Mouse (Mus musculus): Measurements from ENCODE around the gene Sema4d. TPM values are rescaled to one million over a fixed set of nuclear protein-coding genes. Genes with fewer than 3 reads are reported as not detected.

Gene Sema4d
- polyA plus RNA-seq, 1 experiment from 2014 or later = 10.8 TPM

DNA sequence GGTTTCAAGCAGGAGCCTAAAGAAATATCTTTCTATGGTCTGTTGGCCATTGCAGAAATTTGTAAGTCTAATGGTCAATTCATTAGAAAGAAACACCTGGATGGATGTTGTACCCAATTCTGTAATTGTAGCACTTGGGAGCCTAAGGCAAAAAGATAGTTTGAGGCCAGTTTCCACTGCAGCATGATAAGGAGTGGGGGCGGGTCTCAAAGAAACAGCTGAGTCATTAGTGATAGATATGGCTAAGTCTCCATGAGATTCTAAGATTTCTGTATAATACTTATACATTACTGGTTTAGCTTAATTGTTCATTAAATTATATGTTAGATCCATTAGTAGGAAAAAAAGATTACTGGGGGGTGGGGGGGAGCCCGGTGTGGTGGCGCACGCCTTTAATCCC is 145.3 kb downstream of the Sema4d start:
- Histone ChIP-seq H3K27ac (peak overlapping the region; percentile 91), H3K4me2 (peak overlapping the region; percentile 84), H3K4me3 (peak overlapping the region; percentile 92), H3K27me3 (replicated peaks) (no peaks in the 10 kb centered on the region), H3K9me3 (replicated peaks) (no peaks in the 10 kb centered on the region), H3K9ac (peak overlapping the region; percentile 99), H3K36me3 (peaks cover 43% of the 10 kb centered on the region), H3K4me1 (peaks cover 60% of the 10 kb centered on the region)
- no peak for ATAC-seq
- 48% methylated on average over 4 of the region's 4 CpGs for WGBS (ENCODE audit: insufficient replicate concordance)

DNA sequence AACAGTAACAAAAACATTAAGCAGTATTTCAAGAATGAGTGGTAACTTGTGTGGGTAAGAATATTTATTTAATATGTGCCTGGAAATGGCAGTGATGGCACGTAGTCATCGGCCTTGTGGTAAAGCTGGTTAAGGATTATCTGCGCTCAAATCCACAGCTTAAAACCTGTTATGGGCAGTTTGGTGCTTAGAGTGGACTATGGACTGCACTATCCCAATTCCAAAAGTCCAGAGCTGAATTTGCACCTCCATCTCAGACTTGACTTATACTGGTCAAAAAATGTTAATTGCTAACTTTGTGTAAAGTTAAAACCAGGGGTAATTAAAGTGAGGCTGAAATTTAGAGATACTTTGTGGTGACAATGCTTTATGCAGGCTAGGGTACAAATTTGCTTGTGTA is 145.8 kb downstream of the Sema4d start:
- ATAC-seq = no peak
- Histone ChIP-seq H3K4me2 (peak overlapping the region; percentile 84), H3K4me3 (peak overlapping the region; percentile 92), H3K36me3 (peaks cover 39% of the 10 kb centered on the region), H3K9ac (peak overlapping the region; percentile 99), H3K4me1 (peaks cover 59% of the 10 kb centered on the region), H3K9me3 (replicated peaks) (no peaks in the 10 kb centered on the region), H3K27me3 (replicated peaks) (no peaks in the 10 kb centered on the region), H3K27ac (peak overlapping the region; percentile 91)
- 22% methylated on average over 3 of the region's 3 CpGs for WGBS (ENCODE audit: insufficient replicate concordance)

GRCm38 (mm10) chr13:51646362-51647027 is 147.1 kb downstream of the Sema4d start:
- Histone ChIP-seq H3K4me1 (peaks cover 58% of the 10 kb centered on the region), H3K4me2 (peak overlapping the region; percentile 84), H3K27me3 (replicated peaks) (no peaks in the 10 kb centered on the region), H3K36me3 (peaks cover 33% of the 10 kb centered on the region), H3K27ac (peak overlapping the region; percentile 95), H3K9me3 (replicated peaks) (no peaks in the 10 kb centered on the region), H3K9ac (peak overlapping the region; percentile 99), H3K4me3 (peak overlapping the region; percentile 92)
- 7% methylated on average over 3 of the region's 3 CpGs for WGBS (ENCODE audit: insufficient replicate concordance)
- ATAC-seq = no peak

DNA sequence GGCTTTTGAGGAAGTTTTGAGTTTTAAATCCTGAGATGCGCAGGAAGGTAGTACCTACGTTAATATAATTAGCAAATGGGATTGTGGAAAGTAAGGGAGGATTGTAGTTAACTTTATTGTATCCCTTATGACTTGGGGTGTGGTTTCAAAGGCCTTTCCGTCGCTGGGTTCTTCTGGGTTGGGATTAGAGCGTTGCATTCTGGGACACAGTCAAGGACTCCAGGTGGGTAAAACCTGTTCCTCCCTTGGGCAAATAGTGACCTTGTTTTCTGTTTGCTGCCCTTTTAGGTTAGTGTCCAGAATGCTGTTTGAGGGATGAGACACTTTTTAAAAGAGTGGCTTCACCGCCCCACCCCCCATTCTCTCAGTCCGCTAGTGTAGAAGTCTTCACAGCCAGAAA is 147.7 kb downstream of the Sema4d start:
- 0% methylated on average over 7 of the region's 7 CpGs for WGBS (ENCODE audit: insufficient replicate concordance)
- peak overlapping the region; percentile 92 for H3K4me3 ChIP-seq
- no peaks in the 10 kb centered on the region for H3K27me3 ChIP-seq (replicated peaks)
- H3K27ac ChIP-seq = peak overlapping the region; percentile 95
- H3K9me3 ChIP-seq (replicated peaks) = no peaks in the 10 kb centered on the region
- ATAC-seq = no peak
- H3K4me1 ChIP-seq = peaks cover 52% of the 10 kb centered on the region
- H3K9ac ChIP-seq = peak overlapping the region; percentile 99
- H3K4me2 ChIP-seq = peak overlapping the region; percentile 84
- H3K36me3 ChIP-seq = peaks cover 26% of the 10 kb centered on the region

GRCm38 (mm10) chr13:51644829-51645789 is 148.4 kb downstream of the Sema4d start, which contains the start of gene Cks2:
TSS of gene Cks2 (plus strand) at chr13:51645232.
- peak within 1 kb of the TSS; percentile 99 for H3K9ac ChIP-seq
- H3K4me2 ChIP-seq = peak within 1 kb of the TSS; percentile 84
- H3K4me1 ChIP-seq = peaks cover 49% of the 10 kb centered on the region
- H3K9me3 ChIP-seq (replicated peaks) = no peaks in the 10 kb centered on the region
- peak; percentile 93 for ATAC-seq
- H3K27me3 ChIP-seq (replicated peaks) = no peaks in the 10 kb centered on the region
- 1% methylated on average over 83 of the region's 83 CpGs for WGBS (ENCODE audit: insufficient replicate concordance)
- peak within 1 kb of the TSS; percentile 95 for H3K27ac ChIP-seq
- H3K36me3 ChIP-seq = peaks cover 22% of the 10 kb centered on the region
- peak within 1 kb of the TSS; percentile 92 for H3K4me3 ChIP-seq

DNA sequence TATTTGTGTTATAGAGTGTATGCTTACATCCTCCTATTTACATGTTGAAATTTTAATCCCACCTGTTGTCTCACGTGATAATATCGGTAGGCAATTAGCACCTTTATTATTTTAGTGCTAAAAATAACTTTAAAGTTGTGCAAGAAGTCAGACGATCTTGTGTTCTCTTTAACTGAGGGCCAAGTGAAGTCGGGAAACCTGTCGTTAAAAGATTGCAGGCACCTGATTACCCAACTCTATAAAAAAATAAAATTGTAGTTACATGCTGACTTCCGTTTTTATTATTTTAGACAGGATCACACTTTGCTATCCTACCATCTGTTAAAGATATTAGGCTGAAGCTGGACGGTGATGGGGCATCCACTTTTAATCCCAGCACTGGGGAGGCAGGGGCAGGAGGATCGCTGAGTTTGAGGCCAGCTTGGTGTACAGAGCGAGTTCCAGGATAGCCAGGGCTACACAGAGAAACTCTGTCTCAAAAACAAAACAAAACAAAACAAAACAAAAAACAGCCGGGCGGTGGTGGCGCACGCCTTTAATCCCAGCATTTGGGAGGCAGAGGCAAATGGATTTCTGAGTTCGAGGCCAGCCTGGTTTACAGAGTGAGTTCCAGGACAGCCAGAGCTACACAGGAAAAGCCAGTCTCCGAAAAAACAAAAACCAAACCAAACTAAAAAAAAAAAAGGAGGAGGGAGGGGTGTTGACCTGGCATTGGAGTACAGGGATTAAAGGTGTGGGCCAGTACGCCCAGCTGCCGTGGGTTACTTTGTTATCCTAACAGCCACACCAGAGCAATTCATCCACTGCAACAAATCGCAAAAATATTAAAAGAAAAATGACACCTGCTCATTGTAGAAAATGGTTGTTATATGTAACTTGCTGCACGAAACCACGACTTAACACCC is 149.4 kb downstream of the Sema4d start:
- Histone ChIP-seq H3K36me3 (peaks cover 13% of the 10 kb centered on the region; the same call in 1 of the 2 replicates), H3K27me3 (replicated peaks) (no peaks in the 10 kb centered on the region), H3K9me3 (replicated peaks) (no peaks in the 10 kb centered on the region), H3K4me3 (peak overlapping the region; percentile 92), H3K27ac (peak overlapping the region; percentile 78), H3K9ac (peak overlapping the region; percentile 80), H3K4me1 (peaks cover 41% of the 10 kb centered on the region), H3K4me2 (peak overlapping the region; percentile 73)
- no peak for ATAC-seq
- 28% methylated on average over 20 of the region's 20 CpGs for WGBS (ENCODE audit: insufficient replicate concordance)

DNA sequence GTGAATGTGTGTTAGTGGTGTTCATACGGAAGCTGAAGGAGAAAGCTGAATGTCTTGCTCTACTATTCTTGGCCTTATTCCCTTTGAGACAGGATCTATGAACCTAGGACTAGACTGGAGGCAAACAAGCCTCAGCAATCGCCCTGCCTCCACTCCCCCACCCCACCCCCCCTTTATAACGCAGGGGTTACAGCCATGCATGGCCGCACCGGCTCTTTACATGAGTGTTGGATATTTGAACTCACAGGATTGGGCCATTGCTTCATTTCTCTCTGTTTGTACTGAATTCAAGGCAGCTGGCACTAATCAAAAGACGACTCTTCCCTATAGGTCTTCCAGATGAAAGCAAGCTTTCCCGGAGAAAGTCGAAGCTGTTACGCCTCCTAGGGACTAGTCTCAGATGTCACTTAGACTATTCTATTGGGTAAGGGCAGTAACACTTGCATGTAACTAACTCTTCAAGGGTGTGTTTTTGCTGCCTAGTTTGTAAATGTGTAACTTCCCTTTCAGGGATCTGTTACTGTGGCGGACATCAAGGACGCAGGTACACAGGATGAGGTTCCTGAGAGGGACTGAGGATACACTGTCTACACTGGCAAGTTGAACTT is 151.3 kb downstream of the Sema4d start:
- Histone ChIP-seq H3K27ac (peak overlapping the region; percentile 50), H3K4me3 (peak overlapping the region; percentile 7; the same call in 1 of the 2 replicates), H3K9me3 (replicated peaks) (no peaks in the 10 kb centered on the region), H3K4me1 (peaks cover 26% of the 10 kb centered on the region), H3K27me3 (replicated peaks) (no peaks in the 10 kb centered on the region), H3K9ac (no peak overlapping the region), H3K36me3 (0 out of 2 replicates have a peak, but pooled peaks cover 5% of the 10 kb centered on the region), H3K4me2 (peak overlapping the region; percentile 20)
- no peak for ATAC-seq
- 46% methylated on average over 11 of the region's 11 CpGs for WGBS (ENCODE audit: insufficient replicate concordance)

- no peak for ATAC-seq
- Histone ChIP-seq H3K9me3 (replicated peaks) (no peaks in the 10 kb centered on the region), H3K4me2 (no peak overlapping the region), H3K9ac (no peak overlapping the region), H3K27ac (no peak overlapping the region), H3K4me1 (peaks cover 24% of the 10 kb centered on the region), H3K4me3 (no peak overlapping the region), H3K27me3 (replicated peaks) (no peaks in the 10 kb centered on the region), H3K36me3 (no peaks in the 10 kb centered on the region)
- WGBS (ENCODE audit: insufficient replicate concordance) = 78% methylated on average over 3 of the region's 3 CpGs
These were observed 152.1 kb downstream of the Sema4d start for GRCm38 (mm10) chr13:51641424-51641823.

GRCm38 (mm10) chr13:51638958-51639357 is 154.6 kb downstream of the Sema4d start:
- Histone ChIP-seq H3K9me3 (replicated peaks) (no peaks in the 10 kb centered on the region), H3K4me3 (no peak overlapping the region), H3K9ac (no peak overlapping the region), H3K27me3 (replicated peaks) (no peaks in the 10 kb centered on the region), H3K36me3 (no peaks in the 10 kb centered on the region), H3K4me2 (no peak overlapping the region), H3K27ac (no peak overlapping the region), H3K4me1 (peaks cover 19% of the 10 kb centered on the region)
- WGBS (ENCODE audit: insufficient replicate concordance) = 61% methylated on average over 4 of the region's 4 CpGs
- ATAC-seq = no peak
